Mouse (Mus musculus) v-Abl transformed pro-B cells (cell line): ENCODE data around the gene Olfr659.

Experiments
- in situ Hi-C, 2 experiments: fragments of 400-800 bp; cut with MboI; formaldehyde crosslinking; loops; one replicate each; pipeline ENCODE4 v1.15.1; 2025; ENCODE audit not compliant: unreplicated experiment in 2 of 2

Olfr659 gene

DNA sequence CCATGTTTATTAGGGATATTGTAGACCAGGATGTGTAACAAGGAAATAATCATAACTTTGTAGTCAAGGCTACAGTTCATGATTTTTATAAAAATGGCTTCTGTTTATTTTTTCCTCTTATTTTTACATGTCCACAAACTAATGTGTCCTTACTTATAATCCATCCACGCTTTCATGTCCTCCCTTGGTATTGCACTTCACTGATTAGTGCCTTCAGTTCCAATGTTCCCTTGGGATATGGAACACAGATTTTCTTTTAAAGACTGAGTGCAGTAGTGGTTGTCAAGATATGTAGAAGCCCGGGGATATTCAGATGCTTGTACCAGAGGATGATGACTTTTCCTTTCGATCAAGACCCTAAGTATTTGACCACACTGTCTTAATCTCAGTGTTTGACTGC lies at the start of gene Olfr659:
Olfr659 (plus strand) TSS at position 301 of the 400 bp plus-strand sequence.
- in situ Hi-C loops, result no loop called here

DNA sequence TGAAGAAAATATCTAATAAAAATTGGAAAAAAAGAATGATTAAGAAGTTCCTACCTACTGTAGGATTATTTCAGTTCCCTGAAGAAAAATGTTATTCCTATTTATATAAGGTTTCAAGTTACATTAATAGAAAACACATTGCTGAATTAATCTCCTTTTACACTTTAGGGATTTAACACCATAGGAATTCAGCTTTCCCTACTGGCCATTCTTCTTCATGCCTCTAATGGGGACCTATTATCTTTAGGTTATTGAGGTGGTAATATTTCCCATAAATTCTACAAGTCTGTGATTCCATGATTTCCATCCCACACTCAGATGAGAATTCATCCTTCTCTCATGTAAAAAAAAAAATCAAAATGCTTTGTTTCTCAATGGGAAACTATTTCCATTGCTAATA lies 42.1 kb upstream of the Olfr659 start, which contains the start of gene Olfr657:
Olfr657 (plus strand) TSS at position 301 of the 400 bp plus-strand sequence.
- in situ Hi-C loops, result loop anchor here (25.0 kb wide), 3 partner anchors 788 to 912 kb away; partner anchors contain the start of genes Cnga4 (in 1 of the 2), Fam160a2 (in 1 of the 2) and Olfr243 (in 1 of the 2)

DNA sequence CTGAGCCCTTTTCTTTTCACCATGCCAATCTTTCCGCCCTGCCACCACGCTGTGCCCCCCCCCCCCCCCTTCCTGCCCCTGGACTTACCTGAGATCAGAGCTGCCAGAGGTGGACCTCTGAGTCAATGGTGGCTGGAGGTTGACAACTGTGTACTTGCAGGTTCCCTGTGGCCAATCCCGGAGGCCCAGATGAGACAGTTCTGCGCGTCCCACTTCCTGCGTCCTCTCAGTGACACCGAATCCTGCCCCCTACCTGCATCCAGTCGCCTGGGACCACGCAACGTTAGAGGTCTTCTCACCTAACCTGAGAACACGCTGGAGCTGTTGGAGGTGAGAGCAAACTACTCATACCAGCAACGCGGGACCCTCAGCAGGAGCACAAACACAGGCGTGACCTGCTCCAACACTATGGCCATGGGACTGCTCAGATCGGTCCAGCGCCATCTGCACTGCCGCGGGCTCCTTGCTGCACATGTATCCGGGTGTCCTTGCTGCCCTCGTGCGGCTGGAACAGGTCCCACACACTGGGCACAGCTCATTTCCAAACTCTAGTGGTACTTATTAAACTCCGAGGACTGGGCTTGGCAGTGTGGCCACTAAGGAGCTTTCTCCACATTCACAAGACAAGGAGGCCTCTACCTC lies 19.6 kb upstream of the Olfr659 start, which contains the start of gene Olfr658:
Olfr658 (minus strand) TSS at position 465 of the 642 bp plus-strand sequence.
- in situ Hi-C loops, result no loop called here

DNA sequence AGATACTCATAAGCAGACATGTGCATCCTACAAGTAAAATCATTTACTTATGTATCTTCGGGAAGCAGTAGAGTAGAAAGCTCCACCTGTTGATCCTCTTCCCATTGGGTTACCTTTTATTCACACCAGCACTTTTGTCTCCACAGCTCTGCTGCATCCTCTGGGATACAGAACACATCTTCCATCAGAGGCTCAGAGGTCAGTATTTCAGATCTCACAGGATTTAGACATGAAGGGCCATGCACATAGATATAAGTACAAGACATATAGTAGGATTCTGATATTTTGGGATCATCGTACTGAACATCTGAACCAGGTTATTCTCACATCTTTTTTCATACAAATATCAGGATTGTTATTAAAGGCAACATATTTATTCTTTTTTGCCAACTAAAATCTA lies 19.6 kb downstream of the Olfr659 start, which contains the start of gene Olfr661:
Olfr661 (plus strand) TSS at position 301 of the 400 bp plus-strand sequence.
- in situ Hi-C loops, result no loop called here
